ENCODE assay signal across 26 mouse cellular contexts in genomic region chr10:95140191-95140590, GRCm38 (mm10).
DNase-seq lines count a peak whose midpoint lies in the region; ATAC-seq and TF ChIP-seq lines count a peak whose summit lies in the region.
"Had no signal": no experiment of that assay in that cellular context is flagged by ENCODE, and none has a peak within 500 bp of the region (broad histone marks: within the 10 kb centered on the region; RNA-seq: fewer than 3 reads in every experiment).

No protein-coding gene starts in this region.

- ATAC-seq in heart, embryonic 15.5 days (replicated peaks; ENCODE audit: insufficient number of reproducible peaks, insufficient read depth, low FRiP score, low read depth), result no peak
- 0 out of 2 replicates have a peak, but pooled peaks have one; percentile 4 for ATAC-seq in lung, embryonic 16.5 days (ENCODE audit: low read depth)
- no peak for ATAC-seq in erythroid progenitor cell, adult 5-6 weeks (replicated peaks; ENCODE audit: low FRiP score, poor library complexity, severe bottlenecking)
- ATAC-seq: activated CD4-positive, CD25-positive, alpha-beta regulatory T cell, adult 4 months; intestine, embryonic 16.5 days; midbrain, embryonic 15.5 days had no signal

- H3K4me3 ChIP-seq in cerebellum, adult 2 months (replicated peaks; ENCODE audit: insufficient read depth, low read depth, low read length), result no peak overlapping the region
- no peak overlapping the region for H3K4me3 ChIP-seq in heart, embryonic 15.5 days
- no peak overlapping the region for H3K4me3 ChIP-seq in lung, embryonic 16.5 days (ENCODE audit: low read length)
- H3K4me3 ChIP-seq: embryonic facial prominence, embryonic 12.5 days; forebrain, embryonic 10.5 days; heart, embryonic 12.5 days; limb, embryonic 10.5 days; limb, embryonic 15.5 days; liver, embryonic 13.5 days; midbrain, embryonic 10.5 days; midbrain, embryonic 15.5 days; myocyte; neural tube, embryonic 12.5 days had no signal

- no peak overlapping the region for H3K27ac ChIP-seq in cerebellum, adult 2 months (ENCODE audit: insufficient read depth, low read length)
- 0 out of 2 replicates have a peak overlapping the region, but pooled peaks have one; percentile 18 for H3K27ac ChIP-seq in heart, embryonic 15.5 days
- peak overlapping the region; percentile 85 for H3K27ac ChIP-seq in lung, embryonic 16.5 days (ENCODE audit: low read length)
- H3K27ac ChIP-seq: embryonic facial prominence, embryonic 12.5 days; forebrain, embryonic 10.5 days; kidney, postnatal 0 days; limb, embryonic 15.5 days; liver, embryonic 13.5 days; midbrain, embryonic 15.5 days; neural tube, embryonic 12.5 days had no signal

- peaks cover 12% of the 10 kb centered on the region; the same call in 1 of the 2 replicates for H3K4me1 ChIP-seq in cerebellum, adult 2 months (ENCODE audit: control insufficient read depth, insufficient read depth, low read length)
- peaks cover 46% of the 10 kb centered on the region for H3K4me1 ChIP-seq in heart, embryonic 15.5 days (replicated peaks)
- peaks cover 44% of the 10 kb centered on the region for H3K4me1 ChIP-seq in lung, embryonic 16.5 days (replicated peaks; ENCODE audit: control insufficient read depth, insufficient read depth, low read length)
- H3K4me1 ChIP-seq: liver, embryonic 13.5 days had no signal

- no peak for TF ChIP-seq POLR2A in cerebellum, adult 2 months (IDR thresholded peaks at IDR 0.05; ENCODE audit: borderline replicate concordance, insufficient read depth, low read length)

- no peaks in the 10 kb centered on the region for H3K27me3 ChIP-seq in cerebellum, adult 2 months (ENCODE audit: control insufficient read depth, insufficient read depth, low read length)
- no peaks in the 10 kb centered on the region for H3K27me3 ChIP-seq in heart, embryonic 15.5 days
- no peaks in the 10 kb centered on the region for H3K27me3 ChIP-seq in lung, embryonic 16.5 days (ENCODE audit: control insufficient read depth, insufficient read depth, low read depth, low read length)
- H3K27me3 ChIP-seq: CH12.LX; embryonic facial prominence, embryonic 12.5 days; heart, embryonic 12.5 days; limb, embryonic 15.5 days; liver, embryonic 13.5 days; midbrain, embryonic 15.5 days; neural tube, embryonic 12.5 days had no signal

- H3K4me2 ChIP-seq in heart, embryonic 15.5 days, result no peak overlapping the region
- no peak overlapping the region for H3K4me2 ChIP-seq in lung, embryonic 16.5 days (ENCODE audit: low read depth, low read length)
- H3K4me2 ChIP-seq: embryonic facial prominence, embryonic 12.5 days; heart, embryonic 12.5 days; limb, embryonic 15.5 days; liver, embryonic 13.5 days; midbrain, embryonic 15.5 days; neural tube, embryonic 12.5 days had no signal

- no peaks in the 10 kb centered on the region for H3K36me3 ChIP-seq in heart, embryonic 15.5 days
- no peaks in the 10 kb centered on the region for H3K36me3 ChIP-seq in lung, embryonic 16.5 days (ENCODE audit: control insufficient read depth, insufficient read depth, low read length)
- H3K36me3 ChIP-seq: embryonic facial prominence, embryonic 12.5 days; forebrain, embryonic 10.5 days; heart, embryonic 12.5 days; limb, embryonic 10.5 days; limb, embryonic 15.5 days; liver, embryonic 13.5 days; midbrain, embryonic 10.5 days; midbrain, embryonic 15.5 days; neural tube, embryonic 12.5 days had no signal

- no peaks in the 10 kb centered on the region for H3K9me3 ChIP-seq in heart, embryonic 15.5 days (replicated peaks)
- H3K9me3 ChIP-seq in lung, embryonic 16.5 days (ENCODE audit: control insufficient read depth, low read length), result no peaks in the 10 kb centered on the region
- H3K9me3 ChIP-seq: embryonic facial prominence, embryonic 12.5 days; forebrain, embryonic 10.5 days; heart, embryonic 12.5 days; limb, embryonic 10.5 days; limb, embryonic 15.5 days; liver, embryonic 13.5 days; midbrain, embryonic 10.5 days; midbrain, embryonic 15.5 days; neural tube, embryonic 12.5 days had no signal

- intact Hi-C loops in heart, postnatal 10 days (cut with DNase I), result loop anchor here (5.0 kb wide), 1 partner anchor 177 kb away; no protein-coding TSS in a partner anchor

- peak; percentile 37 to 52 for DNase-seq in cerebellum, postnatal 10 days
- DNase-seq in cerebellum, adult 2 months, result no peak
- DNase-seq in heart, postnatal 10 days, result no peak
- DNase-seq in lung, postnatal 36 days, result no peak
- DNase-seq: adrenal gland, adult 8-10 months; embryo, embryonic 11 days; kidney, adult 8-10 months; kidney, postnatal 4 days; liver, embryonic 13.5 days had no signal

- TF ChIP-seq CTCF in cerebellum, adult 2 months (IDR thresholded peaks at IDR 0.05; ENCODE audit: borderline replicate concordance, insufficient read depth, low read depth, low read length), result no peak

- H3K9ac ChIP-seq in heart, embryonic 15.5 days, result no peak overlapping the region
- no peak overlapping the region for H3K9ac ChIP-seq in lung, embryonic 16.5 days (ENCODE audit: low read length)
- H3K9ac ChIP-seq: embryonic facial prominence, embryonic 12.5 days; forebrain, postnatal 0 days; limb, embryonic 15.5 days; liver, embryonic 13.5 days; midbrain, embryonic 15.5 days; neural tube, embryonic 12.5 days had no signal

Comparison
In these comparisons a context has a peak if more than half of its experiments do, and no peak if none do; other contexts are left out.
1. DNase-seq: peak in cerebellum, postnatal 10 days (2 of 2); none in cerebellum, adult 2 months (0 of 2), heart, postnatal 10 days (0 of 2) and lung, postnatal 36 days (single experiment).